Comparison of ENCODE assay signal across 21 mouse cellular contexts in the genomic region with DNA sequence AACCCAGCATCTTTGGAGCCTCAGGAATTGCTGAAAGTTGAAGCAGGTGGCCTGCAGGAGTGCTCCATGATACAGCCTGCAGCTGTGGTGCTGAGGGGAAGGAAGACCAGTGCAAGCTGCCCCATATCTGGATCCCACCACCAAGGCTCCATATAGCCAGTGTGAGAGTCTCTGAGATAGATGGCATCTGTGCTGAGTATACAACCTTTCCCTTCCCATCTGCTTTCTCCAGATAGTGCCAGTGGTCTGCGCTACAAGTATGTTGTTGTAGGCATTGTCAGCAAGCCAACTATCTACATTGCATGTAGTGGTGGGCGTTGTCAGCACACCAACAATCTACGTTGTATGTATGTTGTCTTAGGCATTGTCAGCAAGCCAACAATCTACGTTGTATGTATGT.
DNase-seq lines count a peak whose midpoint lies in the region; ATAC-seq lines count a peak whose summit lies in the region.
"Had no signal": no experiment of that assay in that cellular context is flagged by ENCODE, and none has a peak within 500 bp of the region (broad histone marks: within the 10 kb centered on the region; RNA-seq: fewer than 3 reads in every experiment).

No protein-coding gene starts in this region.

- peaks cover 33% of the 10 kb centered on the region for H3K4me1 ChIP-seq in heart, embryonic 16.5 days (ENCODE audit: control insufficient read depth, insufficient read depth, low read length)
- H3K4me1 ChIP-seq in liver, embryonic 13.5 days (replicated peaks): peaks cover 48% of the 10 kb centered on the region

- no peaks in the 10 kb centered on the region for H3K9me3 ChIP-seq in heart, embryonic 16.5 days (replicated peaks; ENCODE audit: control insufficient read depth, low read length)
- no peaks in the 10 kb centered on the region for H3K9me3 ChIP-seq in liver, embryonic 13.5 days (replicated peaks)
- H3K9me3 ChIP-seq: embryonic facial prominence, embryonic 12.5 days; forebrain, embryonic 12.5 days; limb, embryonic 10.5 days had no signal

- no peak overlapping the region for H3K4me3 ChIP-seq in heart, embryonic 16.5 days (ENCODE audit: low read length)
- no peak overlapping the region for H3K4me3 ChIP-seq in liver, embryonic 13.5 days (replicated peaks)
- H3K4me3 ChIP-seq: embryonic facial prominence, embryonic 12.5 days; erythroblast, embryonic 14.5 days; forebrain, embryonic 12.5 days; limb, embryonic 10.5 days had no signal

- H3K27ac ChIP-seq in heart, embryonic 16.5 days (ENCODE audit: low read length): peak overlapping the region; percentile 82
- no peak overlapping the region for H3K27ac ChIP-seq in liver, embryonic 13.5 days
- H3K27ac ChIP-seq: embryonic facial prominence, embryonic 12.5 days; forebrain, embryonic 12.5 days; hindbrain, embryonic 14.5 days; limb, embryonic 10.5 days; macrophage had no signal

- ATAC-seq in heart, embryonic 16.5 days (replicated peaks; ENCODE audit: extremely low read depth, insufficient read depth, low FRiP score): no peak
- ATAC-seq in erythroblast, adult 5-6 weeks (replicated peaks; ENCODE audit: low FRiP score, poor library complexity, severe bottlenecking): 0 out of 2 replicates have a peak, but pooled peaks have one; percentile 42
- ATAC-seq in liver, embryonic 13.5 days (ENCODE audit: low read depth): peak; percentile 89
- peak; percentile 85 for ATAC-seq in megakaryocyte-erythroid progenitor cell, adult 5-6 weeks (replicated peaks; ENCODE audit: low FRiP score, low TSS enrichment, poor library complexity, severe bottlenecking)
- ATAC-seq: inflammation-experienced regulatory T-cells, adult 6 months; lung, postnatal 0 days had no signal

- H3K36me3 ChIP-seq in heart, embryonic 16.5 days (ENCODE audit: control insufficient read depth, insufficient read depth): no peaks in the 10 kb centered on the region
- no peaks in the 10 kb centered on the region for H3K36me3 ChIP-seq in liver, embryonic 13.5 days

- H3K4me2 ChIP-seq in heart, embryonic 16.5 days (ENCODE audit: low read depth, low read length): no peak overlapping the region
- H3K4me2 ChIP-seq in liver, embryonic 13.5 days: no peak overlapping the region
- H3K4me2 ChIP-seq: embryonic facial prominence, embryonic 12.5 days; forebrain, embryonic 12.5 days; hindbrain, embryonic 14.5 days; midbrain, embryonic 11.5 days had no signal

- DNase-seq in heart, adult 8-10 months (ENCODE audit: low spot score): no peak
- DNase-seq in liver, embryonic 13.5 days: peak; percentile 38
- DNase-seq in gastrocnemius, postnatal 10 days: no peak
- no peak for DNase-seq in B cell, adult 2 months
- DNase-seq: adrenal gland, postnatal 10 days; cerebellum, adult 18-20 months; cerebellum, postnatal 14 days; heart, postnatal 14 days; kidney, adult 2 months had no signal

- no peaks in the 10 kb centered on the region for H3K27me3 ChIP-seq in heart, embryonic 16.5 days (ENCODE audit: control insufficient read depth, insufficient read depth, low read length)
- H3K27me3 ChIP-seq in liver, embryonic 13.5 days: no peaks in the 10 kb centered on the region
- H3K27me3 ChIP-seq: embryonic facial prominence, embryonic 12.5 days; forebrain, embryonic 12.5 days had no signal

- 77% methylated on average over 4 of the region's 4 CpGs for WGBS in heart, embryonic 16.5 days
- WGBS in liver, embryonic 13.5 days (ENCODE audit: insufficient replicate concordance): 20% methylated on average over 4 of the region's 4 CpGs

- no peak overlapping the region for H3K9ac ChIP-seq in heart, embryonic 16.5 days (ENCODE audit: low read length)
- H3K9ac ChIP-seq in liver, embryonic 13.5 days: no peak overlapping the region
- H3K9ac ChIP-seq: embryonic facial prominence, embryonic 12.5 days; forebrain, embryonic 12.5 days; hindbrain, embryonic 14.5 days had no signal
